Mouse (Mus musculus) 3134 (cell line): Measurements from ENCODE around the gene Lbx1.

Experiments used
- DNase-seq: peaks from one replicate; pipeline ENCODE4 v3.0.0-alpha.2; 2011; ENCODE audit warnings: low spot score; ENCODE audit not compliant: insufficient read length; ENCODE audit errors: extremely low read depth

Lbx1 gene

GRCm38 (mm10) chr19:45220593-45221457, 14.8 kb downstream of the Lbx1 start:
- peak; percentile 70 for DNase-seq

- DNase-seq: no peak
Measured at GRCm38 (mm10) chr19:45216240-45216639, 19.4 kb downstream of the Lbx1 start.

GRCm38 (mm10) chr19:45215431-45215830, 20.2 kb downstream of the Lbx1 start:
- no peak for DNase-seq

- no peak for DNase-seq
Measured at GRCm38 (mm10) chr19:45209776-45210422, 25.7 kb downstream of the Lbx1 start.

GRCm38 (mm10) chr19:45209191-45209590, 26.4 kb downstream of the Lbx1 start:
- DNase-seq: no peak

- no peak for DNase-seq
Measured at GRCm38 (mm10) chr19:45208438-45209060, 27.1 kb downstream of the Lbx1 start.

- DNase-seq: no peak
Measured at GRCm38 (mm10) chr19:45207662-45208437, 27.8 kb downstream of the Lbx1 start.

- no peak for DNase-seq
Measured at GRCm38 (mm10) chr19:45207153-45207552, 28.5 kb downstream of the Lbx1 start.

GRCm38 (mm10) chr19:45205311-45206105, 30.1 kb downstream of the Lbx1 start:
- no peak for DNase-seq

GRCm38 (mm10) chr19:45196967-45197366, 38.6 kb downstream of the Lbx1 start:
- DNase-seq: no peak

GRCm38 (mm10) chr19:45194651-45195050, 41.0 kb downstream of the Lbx1 start:
- DNase-seq: no peak
